Mouse (Mus musculus): ENCODE results near the gene Ltb4r2.
A peak's percentile ranks its signal among the peaks of the same experiment; 100 is the strongest.

DNA sequence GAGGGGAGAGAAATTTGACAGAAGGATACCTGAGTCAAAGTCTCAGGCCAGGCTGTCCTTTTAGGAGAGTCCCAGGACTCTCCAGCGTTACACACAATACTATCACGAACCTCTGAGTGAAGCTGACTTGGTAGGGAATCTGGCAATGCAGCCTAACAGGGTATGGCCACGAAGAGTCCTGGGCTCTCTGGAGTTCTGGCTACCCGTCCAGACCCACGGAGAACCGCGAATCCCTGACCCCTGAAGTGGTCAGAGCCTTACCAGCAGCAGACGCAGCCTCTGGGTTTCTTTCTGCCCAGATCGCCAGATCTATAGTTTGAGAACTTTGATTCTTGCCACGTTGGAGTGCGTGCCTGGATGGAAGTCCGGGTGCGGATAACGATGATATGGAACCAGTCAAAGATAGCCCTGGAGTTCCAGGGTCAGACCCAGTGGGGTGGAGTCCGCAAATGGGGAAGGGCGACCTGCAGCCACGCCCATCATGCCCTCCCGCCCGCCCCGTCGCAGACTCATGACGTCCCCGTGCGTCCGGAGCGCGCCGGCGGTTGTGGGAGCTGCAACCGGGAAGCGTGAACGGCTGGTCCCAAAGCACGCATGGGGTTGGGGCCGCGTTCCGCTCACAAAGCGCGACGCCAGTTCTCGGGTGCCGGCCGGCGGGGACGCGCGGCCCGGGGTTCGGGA, 15.9 kb upstream of the Ltb4r2 start, which contains the start of the genes Dhrs1 and Nop9:
- no peak for TF ChIP-seq CTCF (IDR thresholded peaks at IDR 0.05; ENCODE audit: borderline replicate concordance, control insufficient read depth, extremely low read depth, insufficient read depth, low read length, poor library complexity)
- TF ChIP-seq POLR2A (IDR thresholded peaks at IDR 0.05; ENCODE audit: control insufficient read depth, extremely low read depth, insufficient read depth, low read length, poor library complexity), result peak; percentile 40; the same call in 1 of the 2 replicates
